Mouse (Mus musculus) midbrain, embryonic 16.5 days (tissue): Measurements from ENCODE around the gene 1700001P01Rik. TPM values are rescaled to one million over a fixed set of nuclear protein-coding genes. Genes with fewer than 3 reads are reported as not detected.

Source experiments
- ATAC-seq: fragments of 200-750 bp; cut with Nextera tagmentation; 2 replicates; pipeline ENCODE4 v1.8.0; 2017; ENCODE audit warnings: moderate TSS enrichment
- H3K27ac ChIP-seq: fragments of 300-500 bp; sonication (generic); 2 replicates; pipeline ENCODE4 v1.5.1; 2014; ENCODE audit warnings: mild to moderate bottlenecking, low read length, mixed read lengths
- H3K27me3 ChIP-seq: fragments of 300-500 bp; sonication (generic); 2 replicates; pipeline ENCODE4 v1.6.1; 2014; ENCODE audit warnings: low read depth, low read length, mixed read lengths; ENCODE audit not compliant: control insufficient read depth, insufficient read depth
- H3K36me3 ChIP-seq: fragments of 300-500 bp; sonication (generic); 2 replicates; pipeline ENCODE4 v1.6.1; 2014; ENCODE audit warnings: mild to moderate bottlenecking, low read length, moderate library complexity, mixed read lengths; ENCODE audit not compliant: control insufficient read depth, insufficient read depth
- H3K4me1 ChIP-seq: fragments of 300-500 bp; sonication (generic); 2 replicates; pipeline ENCODE4 v1.6.1; 2014; ENCODE audit warnings: mild to moderate bottlenecking, low read length, mixed read lengths; ENCODE audit not compliant: control insufficient read depth, insufficient read depth
- H3K4me2 ChIP-seq: fragments of 300-500 bp; sonication (generic); 2 replicates; pipeline ENCODE4 v1.6.1; 2014; ENCODE audit warnings: mild to moderate bottlenecking, low read length, mixed read lengths
- H3K4me3 ChIP-seq: fragments of 300-500 bp; sonication (generic); 2 replicates; pipeline ENCODE4 v1.5.1; 2014; ENCODE audit warnings: low read depth, mild to moderate bottlenecking, low read length, moderate library complexity, mixed read lengths
- H3K9ac ChIP-seq: fragments of 300-500 bp; sonication (generic); 2 replicates; pipeline ENCODE4 v1.6.1; 2014; ENCODE audit warnings: low read depth, low read length, mixed read lengths
- H3K9me3 ChIP-seq: fragments of 300-500 bp; sonication (generic); replicated peaks from 2 replicates; pipeline ENCODE4 v1.6.1; 2014; ENCODE audit warnings: mild to moderate bottlenecking, low read length, mixed read lengths; ENCODE audit not compliant: control insufficient read depth, poor library complexity, severe bottlenecking
- WGBS: fragments of 180-500 bp; shearing (Covaris S2); extraction: QIAGEN DNeasy Blood & Tissue Kit; methylation state at CpG from one replicate; pipeline ENCODE4 v1.1.7; 2014; 5-methylcytosine and 5-hydroxymethylcytosine counted together
- polyA plus RNA-seq: library from polyadenylated mRNA; unstranded; fragments of >200 nt; fragmentation: Nextera tagmentation; extraction: Ambion mirVana; gene quantifications from 2 replicates; pipeline ENCODE4 v1.2.1, GENCODE M21; 2015

The 1700001P01Rik gene
- polyA plus RNA-seq, 1 experiment from 2014 or later = 0.74 TPM

GRCm38 (mm10) chr11:97789727-97790126 lies 14.0 kb upstream of the 1700001P01Rik start:
- Histone ChIP-seq H3K27me3 (no peaks in the 10 kb centered on the region), H3K4me3 (no peak overlapping the region), H3K9ac (no peak overlapping the region), H3K36me3 (no peaks in the 10 kb centered on the region), H3K27ac (no peak overlapping the region), H3K4me1 (no peaks in the 10 kb centered on the region), H3K4me2 (no peak overlapping the region), H3K9me3 (no peaks in the 10 kb centered on the region)
- WGBS = 88% methylated on average over 5 of the region's 5 CpGs
- no peak for ATAC-seq

GRCm38 (mm10) chr11:97787961-97788360 lies 12.2 kb upstream of the 1700001P01Rik start:
- Histone ChIP-seq H3K4me3 (no peak overlapping the region), H3K27me3 (no peaks in the 10 kb centered on the region)
- 95% methylated on average over 3 of the region's 3 CpGs for WGBS

GRCm38 (mm10) chr11:97782564-97782895 lies 6.8 kb upstream of the 1700001P01Rik start:
- no peaks in the 10 kb centered on the region for H3K9me3 ChIP-seq
- WGBS = 1% methylated on average over 10 of the region's 10 CpGs
- peaks cover 18% of the 10 kb centered on the region for H3K4me1 ChIP-seq
- H3K27me3 ChIP-seq = no peaks in the 10 kb centered on the region
- no peak for ATAC-seq
- peaks cover 22% of the 10 kb centered on the region for H3K36me3 ChIP-seq
- peak overlapping the region; percentile 94 for H3K27ac ChIP-seq
- H3K9ac ChIP-seq = peak overlapping the region; percentile 68
- H3K4me2 ChIP-seq = peak overlapping the region; percentile 71
- peak overlapping the region; percentile 78 for H3K4me3 ChIP-seq

More at GRCm38 (mm10) chr11:97787961-97788360, 12.2 kb upstream of the 1700001P01Rik start:
- ATAC-seq = no peak
- Histone ChIP-seq H3K9me3 (no peaks in the 10 kb centered on the region), H3K9ac (no peak overlapping the region), H3K36me3 (no peaks in the 10 kb centered on the region), H3K4me1 (no peaks in the 10 kb centered on the region), H3K27ac (no peak overlapping the region), H3K4me2 (no peak overlapping the region)

GRCm38 (mm10) chr11:97781832-97782563 lies 6.3 kb upstream of the 1700001P01Rik start, which contains the start of gene Rpl23:
TSS of gene Rpl23 (minus strand) at chr11:97782437.
- peak within 1 kb of the TSS; percentile 78 for H3K4me3 ChIP-seq
- under 1% methylated on average over 67 of the region's 67 CpGs for WGBS
- peak within 1 kb of the TSS; percentile 91 for H3K9ac ChIP-seq
- H3K4me1 ChIP-seq = peaks cover 18% of the 10 kb centered on the region
- ATAC-seq = peak; percentile 94
- H3K9me3 ChIP-seq = no peaks in the 10 kb centered on the region
- H3K27me3 ChIP-seq = no peaks in the 10 kb centered on the region
- H3K27ac ChIP-seq = peak within 1 kb of the TSS; percentile 94
- H3K36me3 ChIP-seq = peaks cover 28% of the 10 kb centered on the region
- peak within 1 kb of the TSS; percentile 82 for H3K4me2 ChIP-seq

- peak overlapping the region; percentile 94 for H3K27ac ChIP-seq
Measured at GRCm38 (mm10) chr11:97781478-97781831, 5.7 kb upstream of the 1700001P01Rik start.

GRCm38 (mm10) chr11:97779968-97780701 lies 4.4 kb upstream of the 1700001P01Rik start:
- peaks cover 18% of the 10 kb centered on the region for H3K4me1 ChIP-seq
- H3K9me3 ChIP-seq = no peaks in the 10 kb centered on the region
- peak overlapping the region; percentile 82; the same call in 1 of the 2 replicates for H3K4me2 ChIP-seq
- ATAC-seq = no peak
- H3K9ac ChIP-seq = no peak overlapping the region
- no peak overlapping the region for H3K4me3 ChIP-seq
- H3K27me3 ChIP-seq = no peaks in the 10 kb centered on the region
- 76% methylated on average over 2 of the region's 2 CpGs for WGBS
- H3K27ac ChIP-seq = no peak overlapping the region
- peaks cover 34% of the 10 kb centered on the region for H3K36me3 ChIP-seq

More at GRCm38 (mm10) chr11:97781478-97781831, 5.7 kb upstream of the 1700001P01Rik start:
- no peak for ATAC-seq
- H3K4me1 ChIP-seq = peaks cover 18% of the 10 kb centered on the region
- peak overlapping the region; percentile 78 for H3K4me3 ChIP-seq
- peak overlapping the region; percentile 91 for H3K9ac ChIP-seq
- H3K9me3 ChIP-seq = no peaks in the 10 kb centered on the region
- 4% methylated on average over 11 of the region's 11 CpGs for WGBS
- peaks cover 31% of the 10 kb centered on the region for H3K36me3 ChIP-seq
- H3K4me2 ChIP-seq = peak overlapping the region; percentile 82
- no peaks in the 10 kb centered on the region for H3K27me3 ChIP-seq

- Histone ChIP-seq H3K4me2 (no peak overlapping the region), H3K9me3 (no peaks in the 10 kb centered on the region), H3K27ac (no peak overlapping the region), H3K4me1 (peaks cover 18% of the 10 kb centered on the region), H3K4me3 (no peak overlapping the region), H3K27me3 (no peaks in the 10 kb centered on the region), H3K9ac (no peak overlapping the region), H3K36me3 (peaks cover 35% of the 10 kb centered on the region)
- WGBS = 95% methylated on average over 1 of the region's 1 CpGs
- ATAC-seq = no peak
Measured at GRCm38 (mm10) chr11:97778918-97779317, 3.2 kb upstream of the 1700001P01Rik start.

- H3K4me1 ChIP-seq = peaks cover 18% of the 10 kb centered on the region
- no peak overlapping the region for H3K4me3 ChIP-seq
- no peak overlapping the region for H3K27ac ChIP-seq
- H3K4me2 ChIP-seq = no peak overlapping the region
- ATAC-seq = no peak
- no peaks in the 10 kb centered on the region for H3K9me3 ChIP-seq
- 43% methylated on average over 2 of the region's 2 CpGs for WGBS
- no peak overlapping the region for H3K9ac ChIP-seq
- H3K27me3 ChIP-seq = no peaks in the 10 kb centered on the region
- H3K36me3 ChIP-seq = peaks cover 35% of the 10 kb centered on the region
Measured at GRCm38 (mm10) chr11:97777129-97777529, 1.4 kb upstream of the 1700001P01Rik start.
